Mouse (Mus musculus): ENCODE measurements at regions not wholly inside any gene's neighbourhood (a gene's known extent, or its start where the extent isn't known, plus 50 kb on each side); places are given as distances from the start of the nearest gene placed in this dataset.

DNA sequence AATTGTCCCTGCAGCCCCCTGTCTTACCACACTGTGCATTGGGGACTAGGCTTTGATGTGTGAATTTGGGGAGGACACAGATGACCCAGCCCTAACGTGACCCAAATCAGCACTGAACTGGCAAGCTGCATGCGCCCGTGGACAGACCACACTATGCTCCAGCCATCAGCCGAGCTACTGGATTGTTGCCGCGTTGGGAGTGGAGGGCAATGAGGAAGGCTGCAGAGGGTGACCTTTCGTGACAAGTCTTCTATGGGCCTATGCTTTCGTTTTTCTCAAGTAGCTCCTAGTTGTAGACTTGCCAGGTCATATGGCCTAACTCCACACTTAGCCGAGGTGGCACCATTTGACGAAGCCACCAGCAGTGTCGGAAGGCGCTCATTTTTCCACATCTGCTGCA is 60.6 kb upstream of the Errfi1 start:
- TF ChIP-seq NANOG (IDR thresholded peaks at IDR 0.05; ENCODE audit: borderline replicate concordance, low read length) = no peak
- no peak for TF ChIP-seq CTCF (conservative IDR thresholded peaks at IDR 0.05; ENCODE audit: low read length)

Measured in E14TG2a.4 (cell line).